Mouse (Mus musculus): ENCODE data around the gene Frmd4a. TPM values are rescaled to one million over a fixed set of nuclear protein-coding genes. Genes with fewer than 3 reads are reported as not detected.

The Frmd4a gene
- polyA plus RNA-seq, 1 experiment from 2014 or later = 16.8 TPM

GRCm38 (mm10) chr2:4474539-4474937, 457.0 kb downstream of the Frmd4a start:
- H3K27me3 ChIP-seq (ENCODE audit: insufficient read depth, low read length) = no peaks in the 10 kb centered on the region
- no peaks in the 10 kb centered on the region for H3K9me3 ChIP-seq (replicated peaks; ENCODE audit: low read length)
- no peaks in the 10 kb centered on the region for H3K36me3 ChIP-seq (ENCODE audit: insufficient read depth, low read length)
- 0 out of 2 replicates have a peak, but pooled peaks cover 7% of the 10 kb centered on the region for H3K4me1 ChIP-seq (replicated peaks; ENCODE audit: insufficient read depth, low read length)
- H3K4me2 ChIP-seq (ENCODE audit: low read length) = no peak overlapping the region
- ATAC-seq (replicated peaks; ENCODE audit: low FRiP score, low read depth) = no peak
- 0 out of 2 replicates have a peak overlapping the region, but pooled peaks have one; percentile 47 for H3K27ac ChIP-seq
- DNase-seq (ENCODE audit: low spot score) = no peak
- no peak overlapping the region for H3K4me3 ChIP-seq (replicated peaks; ENCODE audit: low read depth, low read length)
- no peak overlapping the region for H3K9ac ChIP-seq (ENCODE audit: low read depth, low read length)
- TF ChIP-seq CTCF (IDR thresholded peaks at IDR 0.05; ENCODE audit: low read depth) = peak; percentile 47; the same call in 1 of the 2 replicates

- no peak overlapping the region for H3K9ac ChIP-seq (ENCODE audit: low read depth, low read length)
- no peak for DNase-seq (ENCODE audit: low spot score)
- H3K4me1 ChIP-seq (replicated peaks; ENCODE audit: insufficient read depth, low read length) = peaks cover 10% of the 10 kb centered on the region; the same call in 1 of the 2 replicates
- H3K4me3 ChIP-seq (replicated peaks; ENCODE audit: low read depth, low read length) = no peak overlapping the region
- no peak overlapping the region for H3K4me2 ChIP-seq (ENCODE audit: low read length)
- no peak for TF ChIP-seq CTCF (IDR thresholded peaks at IDR 0.05; ENCODE audit: low read depth)
- 74% methylated on average over 4 of the region's 4 CpGs for WGBS
- no peak overlapping the region for H3K27ac ChIP-seq
- no peaks in the 10 kb centered on the region for H3K27me3 ChIP-seq (ENCODE audit: insufficient read depth, low read length)
- H3K9me3 ChIP-seq (replicated peaks; ENCODE audit: low read length) = no peaks in the 10 kb centered on the region
- ATAC-seq (replicated peaks; ENCODE audit: low FRiP score, low read depth) = no peak
- no peaks in the 10 kb centered on the region for H3K36me3 ChIP-seq (ENCODE audit: insufficient read depth, low read length)
Observed at GRCm38 (mm10) chr2:4475991-4476390, 458.5 kb downstream of the Frmd4a start.

- Histone ChIP-seq H3K9me3 (replicated peaks; ENCODE audit: low read length) (no peaks in the 10 kb centered on the region), H3K9ac (ENCODE audit: low read depth, low read length) (no peak overlapping the region), H3K27me3 (ENCODE audit: insufficient read depth, low read length) (no peaks in the 10 kb centered on the region), H3K4me2 (ENCODE audit: low read length) (no peak overlapping the region), H3K27ac (no peak overlapping the region), H3K36me3 (ENCODE audit: insufficient read depth, low read length) (no peaks in the 10 kb centered on the region), H3K4me3 (replicated peaks; ENCODE audit: low read depth, low read length) (no peak overlapping the region), H3K4me1 (replicated peaks; ENCODE audit: insufficient read depth, low read length) (peaks cover 11% of the 10 kb centered on the region; the same call in 1 of the 2 replicates)
- DNase-seq (ENCODE audit: low spot score) (no peak), ATAC-seq (replicated peaks; ENCODE audit: low FRiP score, low read depth) (no peak)
- TF ChIP-seq CTCF (IDR thresholded peaks at IDR 0.05; ENCODE audit: low read depth) = no peak
- 76% methylated on average over 5 of the region's 5 CpGs for WGBS
Observed at GRCm38 (mm10) chr2:4476608-4477007, 459.1 kb downstream of the Frmd4a start.

GRCm38 (mm10) chr2:4477311-4477710, 459.8 kb downstream of the Frmd4a start:
- Histone ChIP-seq H3K4me3 (replicated peaks; ENCODE audit: low read depth, low read length) (no peak overlapping the region), H3K4me1 (replicated peaks; ENCODE audit: insufficient read depth, low read length) (peaks cover 11% of the 10 kb centered on the region; the same call in 1 of the 2 replicates), H3K36me3 (ENCODE audit: insufficient read depth, low read length) (no peaks in the 10 kb centered on the region), H3K4me2 (ENCODE audit: low read length) (no peak overlapping the region), H3K27me3 (ENCODE audit: insufficient read depth, low read length) (no peaks in the 10 kb centered on the region), H3K9ac (ENCODE audit: low read depth, low read length) (no peak overlapping the region), H3K9me3 (replicated peaks; ENCODE audit: low read length) (no peaks in the 10 kb centered on the region), H3K27ac (no peak overlapping the region)
- ATAC-seq (replicated peaks; ENCODE audit: low FRiP score, low read depth) (no peak), DNase-seq (ENCODE audit: low spot score) (no peak)
- WGBS = 57% methylated on average over 5 of the region's 5 CpGs
- no peak for TF ChIP-seq CTCF (IDR thresholded peaks at IDR 0.05; ENCODE audit: low read depth)

- 0 out of 2 replicates have a peak, but pooled peaks have one; percentile 44 for ATAC-seq (replicated peaks; ENCODE audit: low FRiP score, low read depth)
- no peak overlapping the region for H3K4me3 ChIP-seq (replicated peaks; ENCODE audit: low read depth, low read length)
- DNase-seq (ENCODE audit: low spot score) = no peak
- H3K4me1 ChIP-seq (replicated peaks; ENCODE audit: insufficient read depth, low read length) = peaks cover 4% of the 10 kb centered on the region; the same call in 1 of the 2 replicates
- H3K4me2 ChIP-seq (ENCODE audit: low read length) = no peak overlapping the region
- 81% methylated on average over 5 of the region's 5 CpGs for WGBS
- no peak overlapping the region for H3K9ac ChIP-seq (ENCODE audit: low read depth, low read length)
- no peaks in the 10 kb centered on the region for H3K27me3 ChIP-seq (ENCODE audit: insufficient read depth, low read length)
- no peak overlapping the region for H3K27ac ChIP-seq
- H3K36me3 ChIP-seq (ENCODE audit: insufficient read depth, low read length) = no peaks in the 10 kb centered on the region
- H3K9me3 ChIP-seq (replicated peaks; ENCODE audit: low read length) = no peaks in the 10 kb centered on the region
- no peak for TF ChIP-seq CTCF (IDR thresholded peaks at IDR 0.05; ENCODE audit: low read depth)
Observed at GRCm38 (mm10) chr2:4480180-4480579, 462.7 kb downstream of the Frmd4a start.

GRCm38 (mm10) chr2:4481154-4481553, 463.6 kb downstream of the Frmd4a start:
- Histone ChIP-seq H3K4me3 (replicated peaks; ENCODE audit: low read depth, low read length) (no peak overlapping the region), H3K4me2 (ENCODE audit: low read length) (0 out of 2 replicates have a peak overlapping the region, but pooled peaks have one; percentile 4), H3K9me3 (replicated peaks; ENCODE audit: low read length) (no peaks in the 10 kb centered on the region), H3K9ac (ENCODE audit: low read depth, low read length) (no peak overlapping the region), H3K36me3 (ENCODE audit: insufficient read depth, low read length) (no peaks in the 10 kb centered on the region), H3K4me1 (replicated peaks; ENCODE audit: insufficient read depth, low read length) (peaks cover 4% of the 10 kb centered on the region; the same call in 1 of the 2 replicates), H3K27ac (no peak overlapping the region), H3K27me3 (ENCODE audit: insufficient read depth, low read length) (no peaks in the 10 kb centered on the region)
- TF ChIP-seq CTCF (IDR thresholded peaks at IDR 0.05; ENCODE audit: low read depth) = no peak
- no peak for DNase-seq (ENCODE audit: low spot score)
- ATAC-seq (replicated peaks; ENCODE audit: low FRiP score, low read depth) = no peak; the same call in 1 of the 2 replicates
- WGBS = 44% methylated on average over 11 of the region's 11 CpGs

GRCm38 (mm10) chr2:4486185-4486584, 468.7 kb downstream of the Frmd4a start:
- H3K27me3 ChIP-seq (ENCODE audit: insufficient read depth, low read length) = no peaks in the 10 kb centered on the region
- H3K4me2 ChIP-seq (ENCODE audit: low read length) = no peak overlapping the region
- 94% methylated on average over 5 of the region's 5 CpGs for WGBS
- 0 out of 2 replicates have a peak, but pooled peaks cover 3% of the 10 kb centered on the region for H3K4me1 ChIP-seq (replicated peaks; ENCODE audit: insufficient read depth, low read length)
- no peak overlapping the region for H3K27ac ChIP-seq
- no peak for ATAC-seq (replicated peaks; ENCODE audit: low FRiP score, low read depth)
- no peaks in the 10 kb centered on the region for H3K36me3 ChIP-seq (ENCODE audit: insufficient read depth, low read length)
- H3K9me3 ChIP-seq (replicated peaks; ENCODE audit: low read length) = no peaks in the 10 kb centered on the region
- no peak for DNase-seq (ENCODE audit: low spot score)
- no peak overlapping the region for H3K4me3 ChIP-seq (replicated peaks; ENCODE audit: low read depth, low read length)
- H3K9ac ChIP-seq (ENCODE audit: low read depth, low read length) = no peak overlapping the region
- no peak for TF ChIP-seq CTCF (IDR thresholded peaks at IDR 0.05; ENCODE audit: low read depth)

Data from kidney, postnatal 0 days (tissue).